Mouse (Mus musculus) liver, embryonic 13.5 days (tissue): ENCODE data around the gene Pthlh. TPM values are rescaled to one million over a fixed set of nuclear protein-coding genes. Genes with fewer than 3 reads are reported as not detected.
"Not testable (repeated sequence)": the region's sequence is repeated elsewhere in the genome, so short reads cannot be mapped to it uniquely, and the experiment has no call there.

Source experiments
- ATAC-seq: fragments of 200-750 bp; cut with Nextera tagmentation; 2 replicates; pipeline ENCODE4 v1.8.0; 2017; ENCODE audit warnings: low read depth, mild to moderate bottlenecking, moderate number of reproducible peaks, moderate library complexity
- DNase-seq: peaks from one replicate; pipeline ENCODE4 v3.0.0; 2022
- H3K27ac ChIP-seq: fragments of 300-500 bp; sonication (generic); 2 replicates; pipeline ENCODE4 v1.5.1; 2015; ENCODE audit warnings: moderate library complexity, mild to moderate bottlenecking, inconsistent platforms
- H3K27me3 ChIP-seq: fragments of 300-500 bp; sonication (generic); 2 replicates; pipeline ENCODE4 v1.6.1; 2015; ENCODE audit warnings: mild to moderate bottlenecking, inconsistent platforms
- H3K36me3 ChIP-seq: fragments of 300-500 bp; sonication (generic); 2 replicates; pipeline ENCODE4 v1.6.1; 2015; ENCODE audit warnings: mild to moderate bottlenecking, inconsistent platforms
- H3K4me1 ChIP-seq: fragments of 300-500 bp; sonication (generic); replicated peaks from 2 replicates; pipeline ENCODE4 v1.6.1; 2015; ENCODE audit warnings: inconsistent platforms
- H3K4me2 ChIP-seq: fragments of 300-500 bp; sonication (generic); 2 replicates; pipeline ENCODE4 v1.6.1; 2015; ENCODE audit warnings: inconsistent platforms, mild to moderate bottlenecking, moderate library complexity
- H3K4me3 ChIP-seq: fragments of 300-500 bp; sonication (generic); replicated peaks from 2 replicates; pipeline ENCODE4 v1.5.1; 2015; ENCODE audit warnings: mild to moderate bottlenecking, inconsistent platforms
- H3K9ac ChIP-seq: fragments of 300-500 bp; sonication (generic); 2 replicates; pipeline ENCODE4 v1.6.1; 2015; ENCODE audit warnings: mild to moderate bottlenecking, inconsistent platforms
- H3K9me3 ChIP-seq: fragments of 300-500 bp; sonication (generic); replicated peaks from 2 replicates; pipeline ENCODE4 v1.6.1; 2016; ENCODE audit warnings: inconsistent platforms
- WGBS: fragments of 180-500 bp; shearing (Covaris S2); methylation state at CpG from one replicate; pipeline ENCODE4 v1.1.7; 2015; ENCODE audit not compliant: insufficient replicate concordance; 5-methylcytosine and 5-hydroxymethylcytosine counted together
- polyA plus RNA-seq: library from polyadenylated mRNA; unstranded; fragments of >200 nt; fragmentation: Nextera tagmentation; extraction: Ambion mirVana; gene quantifications from 2 replicates; pipeline ENCODE4 v1.2.1, GENCODE M21; 2015

Pthlh gene
- polyA plus RNA-seq = 0.07 TPM in 1 of 2 replicates, not detected in the other

DNA sequence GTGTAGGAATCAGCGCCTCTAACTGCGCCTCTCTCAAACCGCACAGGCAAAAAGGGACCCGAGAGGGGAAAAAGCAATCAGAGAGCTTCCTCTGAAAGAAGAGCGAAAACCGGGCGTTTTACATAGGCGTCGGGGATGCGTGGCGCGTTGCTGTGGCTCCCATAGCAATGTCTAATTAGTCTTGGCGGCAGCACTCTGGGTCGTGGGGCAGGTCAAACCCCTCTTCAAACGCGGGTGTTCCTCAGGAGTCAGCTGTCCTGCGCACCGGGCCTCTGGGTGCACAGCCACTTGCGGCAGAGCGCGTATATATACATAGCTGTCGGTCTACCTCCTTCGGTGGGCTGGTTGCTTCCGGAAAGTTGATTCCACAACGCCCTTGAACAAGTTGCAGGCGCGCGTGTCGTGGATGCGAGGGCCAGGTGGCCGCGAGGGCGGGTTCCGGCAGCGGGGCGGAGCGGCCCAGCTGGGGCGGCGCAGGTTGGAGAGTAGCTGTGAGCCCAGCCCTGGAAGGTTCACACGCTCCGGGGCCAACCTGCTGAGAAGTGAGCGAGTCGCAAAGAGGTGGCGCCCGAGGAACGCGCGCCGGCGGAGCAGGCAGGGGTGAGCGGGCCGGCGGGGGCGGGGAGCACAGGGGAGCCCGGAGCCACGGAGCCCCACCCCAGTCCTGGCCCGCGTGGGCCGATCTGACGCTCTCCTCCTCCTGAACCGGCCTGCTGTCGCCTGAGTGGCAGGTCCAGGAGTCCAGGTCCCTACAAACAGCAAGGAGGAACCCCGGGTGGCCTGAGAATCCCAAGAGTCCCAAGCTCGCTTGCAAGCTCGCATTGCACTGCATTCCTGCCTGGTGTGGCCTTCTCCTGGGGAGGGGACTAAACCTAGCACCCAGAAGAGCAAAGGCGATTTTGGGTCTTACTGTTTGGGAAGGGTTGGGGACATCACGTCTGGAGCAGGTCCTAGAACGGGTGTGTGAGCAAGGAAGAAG, at the start of gene Pthlh:
Pthlh (minus strand) TSS at position 597 of the 979 bp plus-strand sequence.
- Histone ChIP-seq H3K27ac (no peak within 1 kb of the TSS), H3K4me3 (peak within 1 kb of the TSS; percentile 40), H3K4me2 (peak within 1 kb of the TSS; percentile 55), H3K4me1 (no peaks in the 10 kb centered on the region), H3K9me3 (no peaks in the 10 kb centered on the region), H3K27me3 (peaks cover 73% of the 10 kb centered on the region), H3K9ac (no peak within 1 kb of the TSS), H3K36me3 (no peaks in the 10 kb centered on the region)
- no peak for DNase-seq
- 2% methylated on average over 68 of the region's 68 CpGs for WGBS
- 0 out of 2 replicates have a peak, but pooled peaks have one; percentile 31 for ATAC-seq

- ATAC-seq = no peak
- H3K9ac ChIP-seq = no peak overlapping the region
Observed at GRCm38 (mm10) chr6:147313331-147313730, 49.3 kb upstream of the Pthlh start.

GRCm38 (mm10) chr6:147310435-147310978, 46.5 kb upstream of the Pthlh start:
- 52% methylated on average over 7 of the region's 7 CpGs for WGBS
- Histone ChIP-seq H3K27me3 (no peaks in the 10 kb centered on the region), H3K4me1 (no peaks in the 10 kb centered on the region), H3K4me2 (no peak overlapping the region), H3K4me3 (no peak overlapping the region), H3K9me3 (peaks cover 3% of the 10 kb centered on the region; the same call in 1 of the 2 replicates), H3K36me3 (no peaks in the 10 kb centered on the region), H3K27ac (no peak overlapping the region), H3K9ac (no peak overlapping the region)
- no peak for DNase-seq
- ATAC-seq = no peak

More at GRCm38 (mm10) chr6:147313331-147313730, 49.3 kb upstream of the Pthlh start:
- H3K4me2 ChIP-seq = no peak overlapping the region
- no peak overlapping the region for H3K4me3 ChIP-seq
- H3K27me3 ChIP-seq = no peaks in the 10 kb centered on the region
- H3K4me1 ChIP-seq = no peaks in the 10 kb centered on the region
- H3K9me3 ChIP-seq = no peaks in the 10 kb centered on the region
- DNase-seq = no peak
- no peak overlapping the region for H3K27ac ChIP-seq
- no peaks in the 10 kb centered on the region for H3K36me3 ChIP-seq

GRCm38 (mm10) chr6:147310035-147310434, 46.1 kb upstream of the Pthlh start:
- no peak overlapping the region for H3K4me3 ChIP-seq
- DNase-seq (no peak), ATAC-seq (no peak)
- WGBS = 60% methylated on average over 4 of the region's 4 CpGs
- H3K36me3 ChIP-seq = no peaks in the 10 kb centered on the region
- H3K9ac ChIP-seq = no peak overlapping the region
- H3K9me3 ChIP-seq = peaks cover 3% of the 10 kb centered on the region; the same call in 1 of the 2 replicates
- H3K27ac ChIP-seq = no peak overlapping the region
- no peaks in the 10 kb centered on the region for H3K4me1 ChIP-seq
- no peak overlapping the region for H3K4me2 ChIP-seq
- no peaks in the 10 kb centered on the region for H3K27me3 ChIP-seq

DNA sequence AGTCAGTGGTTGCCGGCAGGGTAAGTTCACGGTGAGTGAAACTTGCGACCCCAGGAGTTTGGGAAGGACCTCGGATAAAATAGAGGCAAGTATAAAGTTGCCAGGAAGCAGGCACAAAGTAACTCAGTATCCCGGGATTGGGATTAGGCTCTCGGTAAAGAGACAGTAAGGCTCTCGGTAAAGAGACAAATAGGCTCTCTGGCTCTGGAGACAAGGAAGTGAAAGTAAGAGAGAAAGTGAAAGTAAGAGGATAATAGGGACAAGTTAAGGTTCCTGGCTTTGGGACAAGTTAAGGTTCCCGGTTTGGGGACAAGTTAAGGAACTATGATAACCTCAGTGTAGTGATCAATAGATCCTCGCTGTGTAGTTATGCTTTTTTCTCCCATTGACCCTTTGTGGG, 40.3 kb upstream of the Pthlh start:
- not testable (repeated sequence) for H3K4me1 ChIP-seq, H3K4me2 ChIP-seq, DNase-seq, H3K27me3 ChIP-seq, H3K4me3 ChIP-seq, H3K9ac ChIP-seq, ATAC-seq, H3K36me3 ChIP-seq, H3K9me3 ChIP-seq, H3K27ac ChIP-seq
- WGBS = 61% methylated on average over 7 of the region's 9 CpGs

- Histone ChIP-seq H3K27me3 (no peaks in the 10 kb centered on the region), H3K36me3 (no peaks in the 10 kb centered on the region), H3K4me1 (no peaks in the 10 kb centered on the region), H3K4me2 (no peak overlapping the region), H3K9me3 (no peaks in the 10 kb centered on the region), H3K9ac (no peak overlapping the region), H3K27ac (no peak overlapping the region), H3K4me3 (no peak overlapping the region)
- no peak for ATAC-seq
- DNase-seq = no peak
- 58% methylated on average over 5 of the region's 5 CpGs for WGBS
Observed at GRCm38 (mm10) chr6:147299607-147300006, 35.6 kb upstream of the Pthlh start.

DNA sequence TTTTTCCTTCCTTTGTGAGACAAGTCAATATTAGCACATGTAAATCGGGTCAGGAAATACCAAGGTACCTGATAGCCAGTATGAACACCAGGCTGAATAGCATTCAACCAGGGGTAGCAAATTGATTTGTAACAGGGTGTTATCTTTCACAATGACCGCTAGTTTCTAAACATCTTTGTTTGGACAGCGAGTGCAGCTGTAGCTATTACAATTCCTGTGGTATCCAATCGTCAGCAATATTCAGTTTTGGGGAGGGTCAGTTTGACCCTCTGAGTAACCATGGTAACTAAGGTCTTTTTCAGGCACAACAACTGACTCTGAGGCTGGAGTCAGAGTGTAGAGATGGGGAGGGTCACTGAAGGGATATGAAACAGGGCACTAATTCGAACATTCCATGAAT, 15.3 kb upstream of the Pthlh start:
- H3K27me3 ChIP-seq = no peaks in the 10 kb centered on the region
- H3K27ac ChIP-seq = no peak overlapping the region
- no peaks in the 10 kb centered on the region for H3K36me3 ChIP-seq
- 62% methylated on average over 5 of the region's 5 CpGs for WGBS
- no peak for ATAC-seq
- H3K4me1 ChIP-seq = no peaks in the 10 kb centered on the region
- no peak overlapping the region for H3K4me3 ChIP-seq
- H3K9me3 ChIP-seq = no peaks in the 10 kb centered on the region
- no peak overlapping the region for H3K9ac ChIP-seq
- H3K4me2 ChIP-seq = no peak overlapping the region
- no peak for DNase-seq

- Histone ChIP-seq H3K27ac (no peak overlapping the region), H3K9me3 (no peaks in the 10 kb centered on the region), H3K4me3 (no peak overlapping the region), H3K27me3 (peaks cover 50% of the 10 kb centered on the region), H3K9ac (no peak overlapping the region), H3K4me1 (no peaks in the 10 kb centered on the region), H3K36me3 (no peaks in the 10 kb centered on the region), H3K4me2 (no peak overlapping the region)
- WGBS = 3% methylated on average over 19 of the region's 19 CpGs
- DNase-seq (no peak), ATAC-seq (no peak)
Observed at GRCm38 (mm10) chr6:147268143-147268790, 4.3 kb upstream of the Pthlh start.

- no peak overlapping the region for H3K4me2 ChIP-seq
- no peak overlapping the region for H3K27ac ChIP-seq
- peaks cover 65% of the 10 kb centered on the region for H3K27me3 ChIP-seq
- H3K9ac ChIP-seq = no peak overlapping the region
- no peaks in the 10 kb centered on the region for H3K9me3 ChIP-seq
- ATAC-seq (no peak), DNase-seq (no peak)
- H3K36me3 ChIP-seq = no peaks in the 10 kb centered on the region
- H3K4me3 ChIP-seq = no peak overlapping the region
- 53% methylated on average over 6 of the region's 6 CpGs for WGBS
- H3K4me1 ChIP-seq = no peaks in the 10 kb centered on the region
Observed at GRCm38 (mm10) chr6:147266466-147266865, 2.5 kb upstream of the Pthlh start.

GRCm38 (mm10) chr6:147263178-147263577, 805 bp downstream of the Pthlh start:
- Histone ChIP-seq H3K9me3 (no peaks in the 10 kb centered on the region), H3K4me1 (no peaks in the 10 kb centered on the region), H3K27me3 (peaks cover 70% of the 10 kb centered on the region), H3K27ac (no peak overlapping the region), H3K9ac (no peak overlapping the region), H3K36me3 (no peaks in the 10 kb centered on the region), H3K4me3 (peak overlapping the region; percentile 40), H3K4me2 (peak overlapping the region; percentile 55)
- WGBS = 2% methylated on average over 21 of the region's 21 CpGs
- no peak for ATAC-seq
- DNase-seq = no peak

DNA sequence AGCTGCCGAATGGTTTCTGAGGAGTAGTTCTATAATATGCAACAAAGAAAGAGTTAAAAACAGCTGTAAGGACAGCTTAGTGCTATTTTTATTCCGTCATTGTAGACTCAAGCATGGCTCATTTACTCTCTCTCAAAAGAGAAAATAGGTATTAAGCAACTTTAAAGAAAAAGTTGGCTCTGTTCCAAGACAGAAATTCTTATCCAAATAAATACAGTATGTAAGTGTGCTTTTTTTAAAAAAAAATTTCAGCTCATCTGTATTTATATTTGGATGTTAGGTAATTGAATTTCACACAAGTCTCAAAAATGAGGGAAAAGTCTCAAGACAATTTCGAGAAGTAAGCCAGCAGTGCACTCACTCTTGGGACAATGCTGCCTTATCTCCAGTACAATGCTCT, 2.4 kb downstream of the Pthlh start:
- DNase-seq = no peak
- Histone ChIP-seq H3K9me3 (no peaks in the 10 kb centered on the region), H3K4me3 (no peak overlapping the region), H3K27ac (no peak overlapping the region), H3K4me2 (no peak overlapping the region), H3K27me3 (peaks cover 56% of the 10 kb centered on the region), H3K36me3 (no peaks in the 10 kb centered on the region), H3K4me1 (no peaks in the 10 kb centered on the region), H3K9ac (no peak overlapping the region)
- no peak for ATAC-seq
- WGBS = 50% methylated on average over 3 of the region's 3 CpGs
